Mouse (Mus musculus): ENCODE measurements around the gene Rpn1. TPM values are rescaled to one million over a fixed set of nuclear protein-coding genes. Genes with fewer than 3 reads are reported as not detected.

The Rpn1 gene
- polyA plus RNA-seq, 1 experiment: 181 TPM

GRCm38 (mm10) chr6:88114414-88114813 is 30.1 kb downstream of the Rpn1 start:
- Histone ChIP-seq H3K27me3 (ENCODE audit: control insufficient read depth, insufficient read depth, insufficient read length) (no peaks in the 10 kb centered on the region), H3K4me3 (ENCODE audit: insufficient read depth, poor library complexity, severe bottlenecking) (no peak overlapping the region), H3ac (ENCODE audit: control insufficient read depth, insufficient read length, low read depth) (no peak overlapping the region), H3K36me3 (ENCODE audit: control insufficient read depth, insufficient read depth) (no peaks in the 10 kb centered on the region), H3K79me3 (ENCODE audit: low read depth) (no peaks in the 10 kb centered on the region), H3K79me2 (ENCODE audit: control insufficient read depth, insufficient read depth) (no peaks in the 10 kb centered on the region)
- TF ChIP-seq MYOD1 (IDR thresholded peaks at IDR 0.05; ENCODE audit: control insufficient read depth, insufficient read length, low read depth): no peak
- TF ChIP-seq FOSL1 (IDR thresholded peaks at IDR 0.05; ENCODE audit: insufficient read depth, low read length, poor library complexity, severe bottlenecking): no peak
- no peak for TF ChIP-seq CEBPB (IDR thresholded peaks at IDR 0.05; ENCODE audit: low read depth)
- TF ChIP-seq MAX (IDR thresholded peaks at IDR 0.05): no peak
- no peak for TF ChIP-seq CTCF (IDR thresholded peaks at IDR 0.05; ENCODE audit: control insufficient read depth, insufficient read depth, insufficient read length)

GRCm38 (mm10) chr6:88116347-88117183 is 32.3 kb downstream of the Rpn1 start:
- Histone ChIP-seq H3K4me3 (ENCODE audit: insufficient read depth, poor library complexity, severe bottlenecking) (no peak overlapping the region), H3K36me3 (ENCODE audit: control insufficient read depth, insufficient read depth) (no peaks in the 10 kb centered on the region), H3K27me3 (ENCODE audit: control insufficient read depth, insufficient read depth, insufficient read length) (peaks cover 4% of the 10 kb centered on the region), H3K79me2 (ENCODE audit: control insufficient read depth, insufficient read depth) (no peaks in the 10 kb centered on the region), H3K79me3 (ENCODE audit: low read depth) (no peaks in the 10 kb centered on the region), H3ac (ENCODE audit: control insufficient read depth, insufficient read length, low read depth) (no peak overlapping the region)
- TF ChIP-seq MYOD1 (IDR thresholded peaks at IDR 0.05; ENCODE audit: control insufficient read depth, insufficient read length, low read depth): no peak
- no peak for TF ChIP-seq MAX (IDR thresholded peaks at IDR 0.05)
- no peak for TF ChIP-seq CTCF (IDR thresholded peaks at IDR 0.05; ENCODE audit: control insufficient read depth, insufficient read depth, insufficient read length)
- no peak for TF ChIP-seq USF1 (IDR thresholded peaks at IDR 0.05; ENCODE audit: low read depth)
- TF ChIP-seq MYOG (IDR thresholded peaks at IDR 0.05; ENCODE audit: control insufficient read depth, extremely low read depth, insufficient read length): no peak
- no peak for TF ChIP-seq FOSL1 (IDR thresholded peaks at IDR 0.05; ENCODE audit: insufficient read depth, low read length, poor library complexity, severe bottlenecking)

- H3K27me3 ChIP-seq (ENCODE audit: control insufficient read depth, insufficient read depth, insufficient read length): peaks cover 4% of the 10 kb centered on the region
- no peak overlapping the region for H3ac ChIP-seq (ENCODE audit: control insufficient read depth, insufficient read length, low read depth)
- TF ChIP-seq MAX (IDR thresholded peaks at IDR 0.05) (no peak), MYOG (IDR thresholded peaks at IDR 0.05; ENCODE audit: control insufficient read depth, extremely low read depth, insufficient read length) (no peak), MYOD1 (IDR thresholded peaks at IDR 0.05; ENCODE audit: control insufficient read depth, insufficient read length, low read depth) (no peak), USF1 (IDR thresholded peaks at IDR 0.05; ENCODE audit: low read depth) (no peak), CEBPB (IDR thresholded peaks at IDR 0.05; ENCODE audit: low read depth) (no peak), CTCF (IDR thresholded peaks at IDR 0.05; ENCODE audit: control insufficient read depth, insufficient read depth, insufficient read length) (no peak), FOSL1 (IDR thresholded peaks at IDR 0.05; ENCODE audit: insufficient read depth, low read length, poor library complexity, severe bottlenecking) (no peak)
Observed at GRCm38 (mm10) chr6:88117184-88117575, 32.9 kb downstream of the Rpn1 start.

GRCm38 (mm10) chr6:88119309-88119708 is 35.0 kb downstream of the Rpn1 start:
- Histone ChIP-seq H3K4me3 (ENCODE audit: insufficient read depth, poor library complexity, severe bottlenecking) (no peak overlapping the region), H3K36me3 (ENCODE audit: control insufficient read depth, insufficient read depth) (no peaks in the 10 kb centered on the region), H3K79me2 (ENCODE audit: control insufficient read depth, insufficient read depth) (no peaks in the 10 kb centered on the region), H3K27me3 (ENCODE audit: control insufficient read depth, insufficient read depth, insufficient read length) (peaks cover 4% of the 10 kb centered on the region), H3K79me3 (ENCODE audit: low read depth) (no peaks in the 10 kb centered on the region), H3ac (ENCODE audit: control insufficient read depth, insufficient read length, low read depth) (no peak overlapping the region)
- TF ChIP-seq MAX (IDR thresholded peaks at IDR 0.05) (no peak), MYOG (IDR thresholded peaks at IDR 0.05; ENCODE audit: control insufficient read depth, extremely low read depth, insufficient read length) (no peak), CTCF (IDR thresholded peaks at IDR 0.05; ENCODE audit: control insufficient read depth, insufficient read depth, insufficient read length) (no peak), USF1 (IDR thresholded peaks at IDR 0.05; ENCODE audit: low read depth) (no peak), FOSL1 (IDR thresholded peaks at IDR 0.05; ENCODE audit: insufficient read depth, low read length, poor library complexity, severe bottlenecking) (no peak), CEBPB (IDR thresholded peaks at IDR 0.05; ENCODE audit: low read depth) (no peak), MYOD1 (IDR thresholded peaks at IDR 0.05; ENCODE audit: control insufficient read depth, insufficient read length, low read depth) (no peak)

More at GRCm38 (mm10) chr6:88117184-88117575, 32.9 kb downstream of the Rpn1 start:
- no peaks in the 10 kb centered on the region for H3K36me3 ChIP-seq (ENCODE audit: control insufficient read depth, insufficient read depth)
- no peaks in the 10 kb centered on the region for H3K79me3 ChIP-seq (ENCODE audit: low read depth)
- no peak overlapping the region for H3K4me3 ChIP-seq (ENCODE audit: insufficient read depth, poor library complexity, severe bottlenecking)
- H3K79me2 ChIP-seq (ENCODE audit: control insufficient read depth, insufficient read depth): no peaks in the 10 kb centered on the region

- no peaks in the 10 kb centered on the region for H3K79me2 ChIP-seq (ENCODE audit: control insufficient read depth, insufficient read depth)
- peaks cover 4% of the 10 kb centered on the region for H3K27me3 ChIP-seq (ENCODE audit: control insufficient read depth, insufficient read depth, insufficient read length)
- H3K79me3 ChIP-seq (ENCODE audit: low read depth): no peaks in the 10 kb centered on the region
- no peaks in the 10 kb centered on the region for H3K36me3 ChIP-seq (ENCODE audit: control insufficient read depth, insufficient read depth)
- H3ac ChIP-seq (ENCODE audit: control insufficient read depth, insufficient read length, low read depth): no peak overlapping the region
- H3K4me3 ChIP-seq (ENCODE audit: insufficient read depth, poor library complexity, severe bottlenecking): no peak overlapping the region
- TF ChIP-seq MYOD1 (IDR thresholded peaks at IDR 0.05; ENCODE audit: control insufficient read depth, insufficient read length, low read depth) (no peak), FOSL1 (IDR thresholded peaks at IDR 0.05; ENCODE audit: insufficient read depth, low read length, poor library complexity, severe bottlenecking) (no peak), CTCF (IDR thresholded peaks at IDR 0.05; ENCODE audit: control insufficient read depth, insufficient read depth, insufficient read length) (no peak), MYOG (IDR thresholded peaks at IDR 0.05; ENCODE audit: control insufficient read depth, extremely low read depth, insufficient read length) (no peak), CEBPB (IDR thresholded peaks at IDR 0.05; ENCODE audit: low read depth) (no peak), MAX (IDR thresholded peaks at IDR 0.05) (no peak), USF1 (IDR thresholded peaks at IDR 0.05; ENCODE audit: low read depth) (no peak)
Observed at GRCm38 (mm10) chr6:88120813-88121212, 36.5 kb downstream of the Rpn1 start.
